Mouse (Mus musculus): ENCODE measurements around the gene Rabggtb. TPM values are rescaled to one million over a fixed set of nuclear protein-coding genes. Genes with fewer than 3 reads are reported as not detected.

The Rabggtb gene
- polyA plus RNA-seq, 1 experiment from 2014 or later, result 45.1 TPM

DNA sequence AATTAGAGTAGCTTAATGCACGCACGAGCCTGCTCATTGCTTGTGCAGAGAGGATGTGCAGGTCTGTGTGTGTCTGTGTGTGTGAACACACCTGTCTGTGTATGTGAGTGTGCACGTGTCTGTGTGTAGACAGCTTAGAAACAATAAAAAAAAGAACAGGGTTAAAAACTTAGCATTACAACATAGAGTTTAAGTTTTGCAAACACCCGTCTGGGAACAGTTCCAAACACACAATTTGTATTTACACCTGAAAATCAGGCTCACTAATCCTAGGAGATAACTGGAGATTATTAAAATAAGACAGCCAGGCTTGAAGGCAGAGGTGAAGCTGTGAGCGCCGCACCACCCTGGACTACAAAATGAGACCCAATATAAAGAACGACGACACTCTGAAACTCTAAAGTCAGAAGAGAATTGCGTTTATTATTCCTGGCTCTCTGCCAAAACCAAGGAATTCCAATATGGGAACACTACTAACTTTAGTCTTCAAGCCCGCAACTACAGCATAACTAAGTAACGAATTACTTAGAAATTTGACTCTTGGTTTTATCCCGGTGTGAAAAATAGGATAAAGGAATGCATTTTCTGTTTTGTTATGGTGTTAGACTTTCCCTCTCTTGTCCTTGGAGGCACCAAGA is 30.3 kb upstream of the Rabggtb start:
- no peak for ATAC-seq (ENCODE audit: insufficient number of reproducible peaks, insufficient read depth, low FRiP score, low TSS enrichment)
- peak overlapping the region; percentile 56 for H3K4me2 ChIP-seq (replicated peaks)
- H3K36me3 ChIP-seq, result peaks cover 21% of the 10 kb centered on the region; the same call in 1 of the 2 replicates
- H3K4me3 ChIP-seq, result peak overlapping the region; percentile 77
- peaks cover 8% of the 10 kb centered on the region; the same call in 1 of the 2 replicates for H3K4me1 ChIP-seq
- H3K27me3 ChIP-seq, result no peaks in the 10 kb centered on the region
- peak overlapping the region; percentile 66; the same call in 1 of the 2 replicates for H3K9ac ChIP-seq
- 34% methylated on average over 12 of the region's 12 CpGs for WGBS
- H3K9me3 ChIP-seq, result no peaks in the 10 kb centered on the region
- peak overlapping the region; percentile 86 for H3K27ac ChIP-seq

DNA sequence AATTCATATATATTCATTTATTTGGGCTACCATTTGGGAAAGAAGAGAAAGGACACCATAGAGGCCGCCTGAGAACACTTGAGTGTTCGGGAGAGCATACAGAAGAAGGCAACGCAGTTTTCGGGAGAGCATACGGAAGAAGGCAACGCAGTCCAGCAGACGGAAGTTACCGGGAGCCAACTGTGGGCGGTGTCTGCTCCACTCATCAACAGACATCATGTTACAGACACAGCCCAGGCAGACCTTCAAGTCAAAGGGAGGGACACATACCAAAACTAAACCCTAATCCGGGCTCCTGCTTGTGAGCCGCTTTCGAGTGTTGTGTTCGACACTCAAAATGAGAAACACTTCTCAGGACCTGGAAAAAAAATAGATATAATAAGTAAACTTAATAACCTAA is 28.8 kb upstream of the Rabggtb start:
- no peak for ATAC-seq (ENCODE audit: insufficient number of reproducible peaks, insufficient read depth, low FRiP score, low TSS enrichment)
- Histone ChIP-seq H3K9me3 (no peaks in the 10 kb centered on the region), H3K4me3 (no peak overlapping the region), H3K4me2 (replicated peaks) (no peak overlapping the region), H3K27me3 (no peaks in the 10 kb centered on the region), H3K4me1 (peaks cover 8% of the 10 kb centered on the region; the same call in 1 of the 2 replicates), H3K27ac (no peak overlapping the region), H3K9ac (no peak overlapping the region), H3K36me3 (peaks cover 34% of the 10 kb centered on the region; the same call in 1 of the 2 replicates)
- WGBS, result 91% methylated on average over 13 of the region's 13 CpGs

DNA sequence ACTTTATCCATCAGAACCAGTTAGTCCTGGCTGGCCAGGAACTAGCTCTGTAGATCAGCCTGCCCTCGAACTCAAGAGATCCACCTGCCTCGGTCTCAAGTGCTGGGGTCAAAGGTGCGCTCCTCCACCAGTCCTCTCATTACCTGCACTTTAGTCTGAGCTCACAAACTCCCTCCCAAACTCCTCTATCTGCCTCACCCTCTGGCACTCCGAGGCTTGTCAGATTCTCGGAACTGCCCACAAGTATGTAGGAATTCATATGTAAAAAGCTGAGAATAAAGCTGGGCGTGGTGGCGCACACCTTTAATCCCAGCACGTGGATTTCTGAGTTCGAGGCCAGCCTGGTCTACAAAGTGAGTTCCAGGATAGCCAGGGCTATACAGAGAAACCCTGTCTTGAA is 27.7 kb upstream of the Rabggtb start:
- H3K4me2 ChIP-seq (replicated peaks), result no peak overlapping the region
- H3K27me3 ChIP-seq, result no peaks in the 10 kb centered on the region
- ATAC-seq (ENCODE audit: insufficient number of reproducible peaks, insufficient read depth, low FRiP score, low TSS enrichment), result no peak
- WGBS, result 93% methylated on average over 9 of the region's 9 CpGs
- peaks cover 8% of the 10 kb centered on the region; the same call in 1 of the 2 replicates for H3K4me1 ChIP-seq
- no peak overlapping the region for H3K9ac ChIP-seq
- H3K27ac ChIP-seq, result no peak overlapping the region
- peaks cover 36% of the 10 kb centered on the region for H3K36me3 ChIP-seq
- no peak overlapping the region for H3K4me3 ChIP-seq
- H3K9me3 ChIP-seq, result no peaks in the 10 kb centered on the region

DNA sequence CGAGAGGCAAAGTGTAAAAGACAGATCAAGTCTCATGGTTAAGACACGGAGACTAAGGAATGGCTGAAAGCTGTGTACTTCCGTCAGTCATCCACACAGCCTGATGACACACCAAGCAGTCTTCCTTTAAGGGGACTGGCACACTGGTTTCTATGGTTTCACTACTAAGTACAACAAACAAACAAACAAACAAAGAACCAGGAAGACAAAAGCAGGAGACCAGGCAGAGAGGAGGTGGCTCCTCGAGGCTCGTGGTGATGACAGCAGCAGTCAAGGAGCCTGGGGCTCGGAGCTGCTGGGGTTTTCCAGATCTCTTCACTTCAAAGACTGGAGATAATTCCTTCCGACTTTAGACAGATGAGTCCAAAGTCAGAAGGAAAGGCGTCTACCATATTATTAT is 27.2 kb upstream of the Rabggtb start:
- peaks cover 8% of the 10 kb centered on the region; the same call in 1 of the 2 replicates for H3K4me1 ChIP-seq
- no peak overlapping the region for H3K4me3 ChIP-seq
- H3K36me3 ChIP-seq, result peaks cover 36% of the 10 kb centered on the region
- ATAC-seq (ENCODE audit: insufficient number of reproducible peaks, insufficient read depth, low FRiP score, low TSS enrichment), result no peak
- H3K9ac ChIP-seq, result no peak overlapping the region
- H3K9me3 ChIP-seq, result no peaks in the 10 kb centered on the region
- H3K27ac ChIP-seq, result no peak overlapping the region
- 86% methylated on average over 8 of the region's 8 CpGs for WGBS
- no peaks in the 10 kb centered on the region for H3K27me3 ChIP-seq
- H3K4me2 ChIP-seq (replicated peaks), result no peak overlapping the region

DNA sequence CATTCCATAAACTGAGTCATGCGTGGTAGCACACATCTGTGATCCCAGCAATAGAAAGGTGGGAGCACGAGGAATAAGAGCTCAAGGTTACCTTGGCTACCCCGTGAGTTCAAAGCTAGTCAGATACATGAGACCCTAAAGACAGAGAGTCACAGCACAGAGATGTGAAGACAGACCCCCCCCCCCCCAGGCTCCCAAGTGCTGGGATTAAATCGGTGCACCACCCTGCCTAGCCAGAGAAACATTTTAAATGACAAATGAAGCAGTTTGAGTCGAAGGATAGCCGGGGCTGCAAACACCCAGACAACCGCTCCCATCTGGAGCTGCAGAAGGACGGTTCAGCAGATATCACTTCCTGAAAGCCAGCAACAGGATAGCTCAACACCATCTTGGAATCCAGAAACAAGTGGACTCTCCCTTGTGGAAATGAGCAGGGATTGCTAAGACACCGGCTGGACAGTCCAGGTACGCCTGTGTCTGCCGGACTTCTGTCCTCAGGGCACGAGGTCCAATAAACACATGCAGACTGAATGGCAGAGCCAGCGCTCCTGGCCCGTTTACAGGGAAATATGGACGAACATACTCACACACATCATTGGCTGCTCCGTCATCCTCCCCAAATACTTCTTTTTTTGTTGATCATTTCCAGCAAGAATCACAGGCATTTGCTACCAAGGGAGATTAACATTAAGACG is 24.5 kb upstream of the Rabggtb start:
- H3K4me3 ChIP-seq, result no peak overlapping the region
- no peak overlapping the region for H3K4me2 ChIP-seq (replicated peaks)
- no peak overlapping the region for H3K9ac ChIP-seq
- WGBS, result 90% methylated on average over 17 of the region's 17 CpGs
- no peak overlapping the region for H3K27ac ChIP-seq
- ATAC-seq (ENCODE audit: insufficient number of reproducible peaks, insufficient read depth, low FRiP score, low TSS enrichment), result no peak
- H3K4me1 ChIP-seq, result peaks cover under 1% of the 10 kb centered on the region; the same call in 1 of the 2 replicates
- H3K9me3 ChIP-seq, result no peaks in the 10 kb centered on the region
- peaks cover 57% of the 10 kb centered on the region for H3K36me3 ChIP-seq
- no peaks in the 10 kb centered on the region for H3K27me3 ChIP-seq

DNA sequence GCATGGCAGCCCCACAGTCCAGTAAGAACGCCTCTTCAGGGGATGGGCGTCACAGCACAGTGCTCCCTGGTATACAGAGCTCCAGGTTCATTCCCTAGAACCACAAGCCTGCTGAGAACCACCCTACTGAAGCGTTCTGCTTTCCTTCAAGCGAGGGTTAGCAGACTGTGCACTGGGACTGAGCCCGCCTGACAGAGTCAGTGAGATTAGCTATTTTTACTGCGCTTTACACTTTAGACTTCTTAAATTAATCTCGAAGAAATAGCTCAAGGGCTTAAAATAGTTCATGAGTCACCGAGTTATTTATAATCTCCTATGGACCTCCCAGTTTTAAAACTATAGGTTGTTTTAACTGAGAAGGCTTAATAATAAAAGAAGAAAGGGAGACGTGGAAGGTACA is 23.1 kb upstream of the Rabggtb start:
- no peak for ATAC-seq (ENCODE audit: insufficient number of reproducible peaks, insufficient read depth, low FRiP score, low TSS enrichment)
- Histone ChIP-seq H3K9me3 (no peaks in the 10 kb centered on the region), H3K9ac (no peak overlapping the region), H3K4me3 (no peak overlapping the region), H3K36me3 (peaks cover 56% of the 10 kb centered on the region), H3K27me3 (no peaks in the 10 kb centered on the region), H3K27ac (no peak overlapping the region), H3K4me2 (replicated peaks) (no peak overlapping the region), H3K4me1 (no peaks in the 10 kb centered on the region)
- WGBS, result 93% methylated on average over 9 of the region's 9 CpGs

DNA sequence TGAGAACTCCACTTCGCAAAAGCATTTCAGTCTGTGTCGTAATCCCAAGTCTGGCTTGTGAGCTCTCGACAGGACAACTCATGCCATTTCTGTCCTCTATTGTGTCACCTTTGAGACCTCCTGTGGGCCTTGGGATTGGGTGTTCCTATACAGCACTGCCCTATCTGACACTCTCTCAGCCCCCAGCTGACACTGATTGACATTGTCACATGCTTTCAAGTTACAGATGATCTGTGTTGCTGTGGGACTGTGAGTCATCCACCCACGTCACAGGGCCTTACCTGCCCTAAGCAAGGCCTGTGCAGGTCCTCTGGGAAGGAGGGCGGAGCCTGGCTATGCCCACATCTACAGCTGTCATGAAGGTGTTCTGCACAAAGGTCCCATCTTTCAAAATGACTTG is 19.7 kb upstream of the Rabggtb start:
- H3K4me2 ChIP-seq (replicated peaks), result no peak overlapping the region
- H3K9ac ChIP-seq, result no peak overlapping the region
- H3K9me3 ChIP-seq, result no peaks in the 10 kb centered on the region
- no peak overlapping the region for H3K27ac ChIP-seq
- no peak for ATAC-seq (ENCODE audit: insufficient number of reproducible peaks, insufficient read depth, low FRiP score, low TSS enrichment)
- H3K27me3 ChIP-seq, result no peaks in the 10 kb centered on the region
- no peak overlapping the region for H3K4me3 ChIP-seq
- peaks cover 58% of the 10 kb centered on the region for H3K36me3 ChIP-seq
- no peaks in the 10 kb centered on the region for H3K4me1 ChIP-seq
- 94% methylated on average over 5 of the region's 5 CpGs for WGBS

DNA sequence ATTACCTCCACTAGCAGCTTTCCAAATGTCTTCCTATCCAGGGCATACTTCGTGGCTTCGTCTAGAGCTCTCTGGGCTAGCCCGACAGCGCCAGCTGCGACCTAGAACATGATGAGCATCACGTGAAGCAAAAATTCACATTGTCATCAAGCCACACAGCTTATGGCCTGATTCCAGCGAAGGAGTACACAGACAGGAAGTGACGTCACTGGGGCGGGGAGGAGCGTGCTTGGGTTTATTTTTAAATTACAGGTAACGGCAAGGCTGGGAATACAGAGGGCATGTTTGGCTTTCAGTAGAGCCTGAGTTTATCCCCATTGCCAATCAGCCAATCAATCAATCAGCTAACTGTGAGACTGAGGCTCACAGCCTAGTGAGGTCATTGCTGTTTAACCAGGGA is 16.7 kb upstream of the Rabggtb start:
- no peaks in the 10 kb centered on the region for H3K27me3 ChIP-seq
- peaks cover 59% of the 10 kb centered on the region for H3K36me3 ChIP-seq
- WGBS, result 95% methylated on average over 11 of the region's 11 CpGs

DNA sequence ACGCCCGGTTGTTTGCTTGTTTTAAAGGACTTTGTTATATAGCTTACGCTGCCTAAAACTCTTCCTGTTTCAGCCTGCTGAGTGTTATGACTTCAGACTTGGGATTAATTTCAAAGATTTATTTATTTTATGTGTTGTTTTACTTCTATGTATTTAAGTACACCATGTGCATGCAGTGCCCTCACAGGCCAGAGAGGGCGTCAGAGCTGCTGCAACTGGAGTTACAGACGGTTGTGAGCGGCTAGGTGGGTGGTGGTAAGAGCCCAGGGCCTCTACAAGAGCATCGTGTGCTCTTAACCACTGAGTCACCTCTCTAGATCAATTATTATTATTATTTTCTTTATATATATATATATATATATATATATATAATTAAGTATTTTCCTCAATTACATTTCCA is 13.5 kb upstream of the Rabggtb start:
- Histone ChIP-seq H3K27ac (no peak overlapping the region), H3K27me3 (no peaks in the 10 kb centered on the region), H3K4me3 (no peak overlapping the region), H3K4me1 (no peaks in the 10 kb centered on the region), H3K4me2 (replicated peaks) (no peak overlapping the region), H3K36me3 (peaks cover 53% of the 10 kb centered on the region), H3K9me3 (no peaks in the 10 kb centered on the region), H3K9ac (no peak overlapping the region)
- 88% methylated on average over 7 of the region's 7 CpGs for WGBS
- ATAC-seq (ENCODE audit: insufficient number of reproducible peaks, insufficient read depth, low FRiP score, low TSS enrichment), result no peak

More for the DNA sequence above, 16.7 kb upstream of the Rabggtb start:
- no peak overlapping the region for H3K9ac ChIP-seq
- no peaks in the 10 kb centered on the region for H3K9me3 ChIP-seq
- H3K4me1 ChIP-seq, result no peaks in the 10 kb centered on the region
- no peak overlapping the region for H3K27ac ChIP-seq
- no peak for ATAC-seq (ENCODE audit: insufficient number of reproducible peaks, insufficient read depth, low FRiP score, low TSS enrichment)
- H3K4me3 ChIP-seq, result no peak overlapping the region
- H3K4me2 ChIP-seq (replicated peaks), result no peak overlapping the region

DNA sequence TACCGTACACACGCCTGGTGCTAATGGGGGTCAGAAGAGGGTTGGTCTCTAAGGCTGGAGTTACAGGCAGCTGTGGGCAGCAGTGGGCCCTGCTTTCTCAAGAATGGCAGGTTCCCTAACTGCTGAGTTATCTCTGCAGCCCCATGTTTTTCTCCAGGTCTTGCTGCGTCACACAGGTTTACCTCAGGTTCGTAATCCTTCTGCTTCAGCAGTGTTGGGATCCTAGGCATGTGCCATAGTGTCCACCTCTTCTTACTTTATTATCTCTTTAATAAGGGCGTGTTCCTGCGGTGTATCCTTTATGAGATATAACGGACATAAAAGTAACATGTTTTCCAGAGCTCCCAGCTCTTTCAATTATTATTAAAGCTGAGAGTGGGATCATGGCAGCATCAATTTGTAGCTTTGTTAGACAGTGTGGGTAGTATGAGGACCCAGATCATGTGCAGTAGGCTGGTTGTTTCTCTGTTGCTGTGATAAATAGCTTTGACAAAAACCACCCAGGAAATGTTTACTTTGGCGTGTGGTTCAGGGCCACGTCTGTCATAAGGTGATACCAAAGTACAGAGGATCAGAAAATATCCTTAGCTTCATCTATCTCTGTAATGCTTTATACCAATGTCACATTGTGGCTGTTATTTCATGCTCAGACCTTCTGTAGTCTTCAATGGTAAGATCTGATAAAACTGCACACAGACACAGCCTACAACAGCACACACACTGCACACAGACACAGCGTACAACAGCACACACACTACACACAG is 8.5 kb upstream of the Rabggtb start:
- peaks cover 28% of the 10 kb centered on the region for H3K36me3 ChIP-seq
- no peaks in the 10 kb centered on the region for H3K9me3 ChIP-seq
- ATAC-seq (ENCODE audit: insufficient number of reproducible peaks, insufficient read depth, low FRiP score, low TSS enrichment), result no peak
- no peaks in the 10 kb centered on the region for H3K4me1 ChIP-seq
- 94% methylated on average over 10 of the region's 10 CpGs for WGBS
- H3K4me3 ChIP-seq, result no peak overlapping the region
- H3K27ac ChIP-seq, result no peak overlapping the region
- no peak overlapping the region for H3K9ac ChIP-seq
- H3K27me3 ChIP-seq, result no peaks in the 10 kb centered on the region
- no peak overlapping the region for H3K4me2 ChIP-seq (replicated peaks)

DNA sequence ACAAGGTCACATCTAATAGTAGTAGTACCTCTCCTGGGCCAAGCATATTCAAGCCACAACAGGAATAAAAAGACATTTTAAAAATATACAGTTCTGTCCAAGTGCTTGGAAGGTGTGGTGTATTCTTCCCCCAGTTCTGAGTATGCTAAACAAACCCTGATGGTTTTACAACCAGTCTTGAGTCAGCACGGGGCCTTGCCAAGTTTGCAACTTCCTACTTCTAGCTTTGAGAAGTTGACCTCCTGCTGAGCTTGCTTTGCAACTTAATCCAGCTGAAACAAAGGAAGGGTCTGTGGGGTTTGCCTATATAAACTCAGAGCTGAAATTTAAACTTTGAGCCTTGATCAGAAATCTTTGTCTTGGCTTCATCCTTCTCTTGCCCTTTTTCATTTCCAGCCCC is 4.4 kb upstream of the Rabggtb start:
- no peak for ATAC-seq (ENCODE audit: insufficient number of reproducible peaks, insufficient read depth, low FRiP score, low TSS enrichment)
- H3K4me2 ChIP-seq (replicated peaks), result no peak overlapping the region
- no peaks in the 10 kb centered on the region for H3K4me1 ChIP-seq
- H3K9ac ChIP-seq, result no peak overlapping the region; the same call in 1 of the 2 replicates
- H3K27me3 ChIP-seq, result no peaks in the 10 kb centered on the region
- H3K9me3 ChIP-seq, result no peaks in the 10 kb centered on the region
- WGBS, result 8% methylated on average over 1 of the region's 1 CpGs
- H3K4me3 ChIP-seq, result no peak overlapping the region
- H3K27ac ChIP-seq, result no peak overlapping the region
- H3K36me3 ChIP-seq, result peaks cover 8% of the 10 kb centered on the region
